Mouse (Mus musculus): ENCODE measurements at regions not wholly inside any gene's neighbourhood (a gene's known extent, or its start where the extent isn't known, plus 50 kb on each side); places are given as distances from the start of the nearest gene placed in this dataset.

DNA sequence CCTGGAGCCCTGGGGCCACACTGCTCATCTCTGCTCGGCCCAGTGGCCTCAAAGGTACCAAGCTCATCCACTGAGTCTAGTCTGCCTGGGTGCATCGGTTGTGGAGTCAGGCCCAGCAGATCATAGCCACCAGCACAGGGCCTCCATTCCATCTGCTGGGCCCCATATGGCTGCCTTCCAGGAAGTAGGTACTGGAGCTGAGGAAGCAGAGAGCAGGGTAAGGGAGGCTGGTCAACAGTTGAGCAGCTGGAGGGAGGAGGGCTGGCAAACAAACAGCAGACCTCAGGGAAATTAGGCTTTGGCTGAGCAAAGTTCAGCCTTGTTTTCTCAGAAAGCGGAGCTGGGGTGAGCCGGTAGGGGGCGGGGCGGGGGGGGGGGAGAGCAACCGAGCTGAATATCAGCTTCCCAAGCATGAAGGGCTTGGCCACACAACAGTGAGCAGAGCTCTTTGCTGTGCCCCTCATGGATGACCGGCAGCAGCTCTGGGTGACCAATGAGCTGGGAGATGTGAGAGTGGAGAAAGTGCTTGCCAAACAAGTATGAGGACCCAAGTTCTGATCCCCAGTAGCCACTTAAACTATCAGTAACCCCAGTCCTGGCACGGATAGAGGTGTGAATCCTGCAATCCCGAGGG is 121.0 kb downstream of the Tomm20 start:
- TF ChIP-seq CTCF (conservative IDR thresholded peaks at IDR 0.05; ENCODE audit: insufficient read depth, insufficient read length, low read depth, low read length) (no peak), POLR2A (IDR thresholded peaks at IDR 0.05; ENCODE audit: low read depth, low read length) (no peak)

All from kidney, adult 2 months (tissue).